Mouse (Mus musculus) granulocyte monocyte progenitor cell, adult 5-6 weeks (primary cell): Measurements from ENCODE around the gene Plekha1. TPM values are rescaled to one million over a fixed set of nuclear protein-coding genes. Genes with fewer than 3 reads are reported as not detected.
A peak's percentile ranks its signal among the peaks of the same experiment; 100 is the strongest.

Source experiments
- ATAC-seq: replicated peaks from 2 replicates; pipeline ENCODE4 v1.8.0; 2016; ENCODE audit warnings: mild to moderate bottlenecking, moderate TSS enrichment, inconsistent platforms; ENCODE audit not compliant: poor library complexity, severe bottlenecking
- total RNA-seq, 2 experiments: library from RNA; stranded (forward) in 1 of 2; stranded (reverse) in 1 of 2; fragments of 200-712, 200-1000 nt in 1 of 2; fragments of >200 nt in 1 of 2; fragmentation: Nextera tagmentation in 1 of 2; gene quantifications; 2 replicates each; pipeline ENCODE4 v1.2.3; 2014 to 2017

Gene Plekha1
- total RNA-seq (2014; fragmentation: Nextera tagmentation), result 17.4 and 24.2 TPM in 2 replicates
- 21.0 and 21.4 TPM in 2 replicates for total RNA-seq (2017)

DNA sequence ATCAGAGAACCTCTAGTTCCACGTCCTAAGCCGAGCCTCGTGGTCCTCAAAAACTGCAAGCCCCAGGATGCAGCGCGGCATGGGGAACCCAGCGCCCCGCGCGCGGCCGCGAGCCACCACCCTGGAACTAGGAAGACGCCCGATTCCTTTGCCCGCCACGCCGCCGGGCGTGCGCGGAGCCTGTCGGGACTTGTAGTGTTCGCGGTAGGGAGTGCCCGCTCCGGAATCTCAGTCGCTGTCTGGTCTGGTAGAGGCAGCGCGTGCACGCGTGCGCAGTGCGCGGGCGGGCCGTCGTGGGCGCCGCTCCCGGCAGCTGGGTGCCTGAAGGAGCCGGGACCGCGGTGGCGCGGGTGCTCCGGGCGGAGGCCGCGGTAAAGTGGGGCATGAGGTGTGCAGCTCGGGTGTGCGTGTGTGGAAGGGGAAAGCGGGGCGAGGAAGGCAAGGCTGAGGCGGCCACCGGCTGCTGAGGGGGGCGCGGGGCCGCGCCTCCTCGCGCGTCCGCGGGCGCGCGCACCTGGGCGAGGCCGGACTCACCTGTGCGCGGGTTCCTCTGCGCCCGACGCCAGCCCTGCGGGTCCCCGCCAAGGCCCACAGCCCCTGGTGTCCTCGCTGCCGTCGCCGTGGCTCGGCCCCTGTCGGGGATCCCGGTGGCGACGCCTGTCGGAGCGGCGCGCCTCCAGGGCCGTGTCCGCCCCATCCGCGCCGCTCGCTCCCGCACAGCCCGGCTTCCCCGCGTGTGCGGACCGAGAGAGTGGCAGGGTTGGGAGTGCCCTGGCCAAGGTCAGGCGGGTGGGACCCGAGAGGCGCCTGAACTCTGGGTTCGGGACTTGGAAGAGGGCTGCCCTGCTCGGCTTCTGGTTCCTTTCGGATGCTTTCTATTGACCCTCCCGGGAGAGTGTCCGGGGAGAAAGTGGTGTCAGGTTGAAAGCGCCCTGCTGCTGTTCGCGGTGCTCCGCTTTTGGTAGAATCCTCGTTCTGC lies at the start of gene Plekha1:
Gene Plekha1, plus strand, starts transcription at position 144 of the 979 bp plus-strand sequence.
- peak; percentile 96 for ATAC-seq

DNA sequence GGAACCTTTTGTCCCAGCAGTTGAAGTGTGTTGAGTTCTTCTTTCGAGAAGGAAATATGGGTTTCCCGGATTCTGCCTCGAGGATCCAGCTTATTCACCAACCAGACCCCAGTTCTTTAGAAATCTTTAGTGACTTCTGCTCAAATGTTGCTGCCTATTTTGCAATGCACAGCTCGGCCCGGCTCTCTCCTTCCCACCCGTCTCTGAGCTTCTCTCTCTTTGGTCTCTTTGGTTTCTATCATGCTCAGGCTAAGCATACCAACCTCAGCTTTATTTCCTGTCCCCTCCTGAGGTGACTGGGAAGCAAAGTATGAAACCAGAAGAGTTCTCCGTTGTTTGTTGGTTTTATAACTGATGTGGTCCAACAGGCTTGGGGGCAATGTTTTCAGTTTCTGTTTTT lies 49.3 kb upstream of the Plekha1 start:
- peak; percentile 66 for ATAC-seq

DNA sequence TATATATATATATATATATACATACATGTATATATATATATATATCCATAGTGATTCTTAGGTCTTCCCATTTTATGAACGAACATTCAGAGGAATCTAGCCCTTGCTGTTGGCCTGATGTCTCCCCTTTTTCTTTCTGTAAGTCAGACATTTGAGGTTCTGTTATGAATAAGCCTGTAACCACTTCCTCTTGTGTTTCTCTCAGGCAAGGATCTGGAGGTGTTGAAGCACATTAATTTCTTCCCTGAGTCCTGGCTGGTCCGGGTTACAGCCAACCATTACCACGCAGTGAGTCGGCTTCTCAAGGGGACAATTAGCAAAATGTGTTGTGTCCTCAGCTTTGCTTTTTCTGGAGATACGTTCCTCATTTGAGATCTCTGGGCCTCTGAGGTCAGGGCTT lies 46.7 kb upstream of the Plekha1 start:
- ATAC-seq, result peak; percentile 65

DNA sequence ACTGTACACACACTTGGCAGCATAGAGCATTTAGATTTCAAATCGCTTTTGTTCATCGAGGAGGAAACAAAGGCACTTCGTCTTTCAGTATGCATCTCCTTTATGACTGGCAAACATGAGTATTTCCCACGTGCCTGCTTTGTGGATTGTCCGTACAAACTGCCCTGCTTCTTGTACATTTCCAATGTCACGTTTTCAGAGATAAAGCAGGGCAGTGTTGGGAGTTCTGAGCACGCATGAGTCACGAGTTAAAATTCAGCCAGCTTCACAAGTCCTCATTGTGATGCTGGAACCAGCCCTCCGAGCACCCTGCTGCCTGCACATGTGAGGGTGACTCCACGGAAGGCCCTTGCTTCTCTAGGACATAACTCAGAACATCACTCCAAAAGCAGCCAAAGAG lies 45.9 kb upstream of the Plekha1 start:
- no peak for ATAC-seq

- no peak for ATAC-seq
These were observed 41.6 kb upstream of the Plekha1 start for GRCm38 (mm10) chr7:130823992-130824391.

DNA sequence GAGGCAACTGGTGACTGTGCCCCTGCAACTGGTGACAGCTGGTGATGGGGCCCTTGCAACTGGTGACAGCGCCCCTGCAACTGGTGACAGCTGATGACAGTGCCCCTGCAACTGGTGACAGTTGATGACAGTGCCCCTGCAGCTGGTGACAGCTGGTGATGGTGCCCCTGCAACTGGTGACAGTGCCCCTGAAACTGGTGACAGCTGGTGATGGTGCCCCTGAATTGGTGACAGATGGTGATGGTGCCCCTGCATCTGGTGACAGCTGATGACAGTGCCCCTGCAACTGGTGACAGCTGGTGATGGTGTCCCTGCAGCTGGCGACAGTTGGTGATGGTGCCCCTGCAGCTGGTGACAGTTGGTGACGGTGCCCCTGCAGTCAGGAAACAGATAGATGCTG lies 39.2 kb upstream of the Plekha1 start:
- peak; percentile 37 for ATAC-seq

- peak; percentile 20; the same call in 1 of the 2 replicates for ATAC-seq
These were observed 38.1 kb upstream of the Plekha1 start for GRCm38 (mm10) chr7:130827431-130827830.

DNA sequence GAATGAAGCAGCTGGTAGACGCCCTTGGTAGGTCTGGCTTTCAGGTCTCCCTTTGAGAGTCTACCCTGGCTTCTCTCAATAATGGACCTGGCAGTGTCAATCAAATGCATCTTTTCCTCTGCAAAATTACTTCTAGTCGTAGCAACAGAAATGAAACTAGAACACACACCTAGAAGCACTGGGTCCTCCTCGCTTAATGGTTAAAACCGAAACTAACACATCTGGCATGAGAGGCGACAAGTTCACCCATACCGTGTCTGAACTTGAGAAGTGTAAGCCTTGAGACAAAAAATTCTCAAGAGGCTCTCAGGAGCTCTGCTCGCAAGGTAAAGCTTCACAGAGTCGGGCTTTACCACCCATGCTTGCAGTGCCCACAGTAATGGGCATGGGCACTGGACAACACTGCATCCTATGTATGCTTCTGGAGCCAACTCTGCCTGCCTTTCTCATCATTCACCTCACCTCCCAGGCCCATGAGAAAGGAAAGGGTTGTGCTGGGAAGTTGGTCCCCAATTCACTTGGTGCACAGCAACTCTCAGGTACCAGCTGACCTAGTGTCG lies 37.6 kb upstream of the Plekha1 start:
- no peak for ATAC-seq

GRCm38 (mm10) chr7:130828475-130828874 lies 37.1 kb upstream of the Plekha1 start:
- peak; percentile 44 for ATAC-seq

DNA sequence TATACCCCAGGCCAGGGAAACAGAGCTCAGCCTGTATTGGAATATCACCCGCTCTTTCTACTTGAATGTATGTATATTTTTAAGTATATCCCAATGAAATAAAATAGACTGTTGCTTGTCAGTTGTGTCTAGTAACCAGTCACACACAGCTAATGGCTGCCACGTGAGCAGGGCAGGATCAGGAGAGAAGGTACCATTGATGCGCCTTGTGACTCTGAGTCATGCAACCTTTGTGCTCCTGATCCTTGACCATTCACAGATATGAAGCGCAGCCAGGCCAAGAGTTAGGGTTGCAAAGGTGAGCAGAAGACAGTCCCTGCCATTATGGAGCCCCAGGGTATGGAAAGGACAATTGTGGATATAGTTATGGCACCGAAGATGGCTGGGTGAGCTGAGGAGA lies 34.0 kb upstream of the Plekha1 start:
- no peak for ATAC-seq

GRCm38 (mm10) chr7:130834299-130834698 lies 31.3 kb upstream of the Plekha1 start:
- peak; percentile 97 for ATAC-seq

GRCm38 (mm10) chr7:130834958-130835861 lies 30.3 kb upstream of the Plekha1 start:
- no peak for ATAC-seq

DNA sequence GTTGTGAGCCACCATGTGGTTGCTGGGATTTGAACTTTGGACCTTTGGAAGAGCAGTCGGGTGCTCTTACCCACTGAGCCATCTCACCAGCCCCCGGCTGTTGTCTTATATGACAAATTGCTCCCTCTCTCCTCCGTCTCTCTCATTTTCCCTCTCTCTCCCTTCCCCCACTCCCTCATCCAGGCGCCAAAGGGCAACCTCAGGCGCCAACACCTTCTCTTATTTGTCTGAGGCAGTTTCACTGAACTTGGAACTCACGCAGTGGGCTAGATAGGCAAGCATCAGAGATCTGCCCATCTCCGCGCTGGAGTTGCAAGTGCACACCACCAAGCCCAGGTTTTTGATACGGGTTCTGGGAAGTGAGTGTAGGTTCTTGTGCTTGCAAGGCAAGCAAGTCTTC lies 29.5 kb upstream of the Plekha1 start:
- no peak for ATAC-seq

GRCm38 (mm10) chr7:130837941-130838657 lies 27.5 kb upstream of the Plekha1 start:
- no peak for ATAC-seq

- no peak for ATAC-seq
These were observed 26.9 kb upstream of the Plekha1 start for GRCm38 (mm10) chr7:130838658-130839025.

DNA sequence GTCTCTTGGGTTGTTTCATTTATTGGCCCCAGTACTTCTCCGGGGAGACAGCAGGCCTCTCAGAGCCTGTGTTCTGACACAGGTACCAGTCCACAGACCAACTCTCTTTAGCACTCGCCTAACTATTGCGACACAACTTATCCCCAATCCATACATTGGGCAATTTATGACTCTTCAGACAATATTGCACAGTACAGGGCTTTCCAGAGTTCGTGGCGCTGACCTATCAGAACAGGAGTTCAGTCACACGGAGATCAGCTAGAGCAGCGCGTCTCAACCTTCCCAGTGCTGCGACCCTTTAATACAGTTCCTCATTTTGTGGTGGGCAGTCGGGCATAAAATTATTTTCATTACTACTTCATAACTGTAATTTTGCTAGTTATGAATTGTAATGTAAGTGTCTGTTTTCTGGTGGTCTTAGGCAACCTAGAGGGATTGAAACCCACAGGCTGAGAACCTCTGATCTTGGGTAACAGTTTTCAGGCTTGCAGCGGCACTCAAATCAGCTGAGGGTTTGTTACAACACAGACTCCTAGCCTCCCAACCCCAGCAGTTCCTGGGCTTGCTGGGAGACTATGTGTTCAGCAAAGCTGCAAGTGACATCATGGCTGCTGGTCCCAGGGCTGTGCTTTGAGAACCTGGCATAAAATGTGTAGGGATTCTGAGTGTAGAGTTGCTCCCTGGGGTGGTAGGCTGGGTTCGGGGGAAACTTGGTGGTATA lies 26.0 kb upstream of the Plekha1 start:
- peak; percentile 95 for ATAC-seq

- peak; percentile 99 for ATAC-seq
These were observed 18.3 kb upstream of the Plekha1 start for GRCm38 (mm10) chr7:130847164-130847718.

GRCm38 (mm10) chr7:130854684-130855292 lies 10.8 kb upstream of the Plekha1 start:
- no peak for ATAC-seq

DNA sequence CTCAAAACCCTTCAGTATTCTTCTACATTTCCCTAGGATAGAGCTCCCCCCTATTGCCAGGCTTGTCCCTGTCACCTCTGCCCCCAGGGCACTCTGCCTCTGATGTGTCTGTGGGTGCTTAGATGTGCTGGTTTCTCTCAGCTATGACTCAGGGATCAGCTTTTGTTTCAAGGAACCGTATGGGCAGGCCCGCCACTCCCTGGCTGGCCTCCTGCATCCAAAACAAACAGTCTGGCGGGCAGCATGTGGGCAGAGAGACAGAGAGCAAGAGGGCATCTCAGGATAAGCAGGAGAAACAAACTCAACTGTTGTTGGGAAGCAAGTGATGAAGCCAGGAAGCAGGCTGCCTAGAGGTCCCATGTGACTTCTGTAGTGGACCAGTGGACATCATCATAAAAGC lies 9.9 kb upstream of the Plekha1 start:
- no peak for ATAC-seq
